Mouse (Mus musculus): ENCODE results near the gene Hcfc2. TPM values are rescaled to one million over a fixed set of nuclear protein-coding genes. Genes with fewer than 3 reads are reported as not detected.

Hcfc2 gene
- polyA plus RNA-seq, 2 experiments from 2014 or later = 22.7 to 24.9 TPM

GRCm38 (mm10) chr10:82741876-82742275 lies 45.9 kb downstream of the Hcfc2 start:
- no peak for ATAC-seq

- ATAC-seq = no peak
These were observed 46.6 kb downstream of the Hcfc2 start for GRCm38 (mm10) chr10:82742578-82742977.

GRCm38 (mm10) chr10:82744296-82744695 lies 48.3 kb downstream of the Hcfc2 start:
- ATAC-seq = no peak

GRCm38 (mm10) chr10:82745301-82745700 lies 49.3 kb downstream of the Hcfc2 start:
- ATAC-seq = no peak

- ATAC-seq = no peak
These were observed 51.3 kb downstream of the Hcfc2 start for GRCm38 (mm10) chr10:82746988-82747850.

GRCm38 (mm10) chr10:82750778-82751177 lies 54.8 kb downstream of the Hcfc2 start:
- ATAC-seq = no peak

GRCm38 (mm10) chr10:82752921-82753320 lies 57.0 kb downstream of the Hcfc2 start:
- no peak for ATAC-seq

GRCm38 (mm10) chr10:82754642-82755041 lies 58.7 kb downstream of the Hcfc2 start:
- ATAC-seq = no peak

- no peak for ATAC-seq
These were observed 59.4 kb downstream of the Hcfc2 start for GRCm38 (mm10) chr10:82755213-82755890.

GRCm38 (mm10) chr10:82756466-82756865 lies 60.5 kb downstream of the Hcfc2 start:
- ATAC-seq = no peak

GRCm38 (mm10) chr10:82757341-82757740 lies 61.4 kb downstream of the Hcfc2 start:
- ATAC-seq = no peak

GRCm38 (mm10) chr10:82758368-82758767 lies 62.4 kb downstream of the Hcfc2 start:
- no peak for ATAC-seq

- no peak for ATAC-seq
These were observed 62.9 kb downstream of the Hcfc2 start for GRCm38 (mm10) chr10:82758878-82759277.

GRCm38 (mm10) chr10:82759706-82760105 lies 63.7 kb downstream of the Hcfc2 start:
- no peak for ATAC-seq

- ATAC-seq = no peak
These were observed 65.3 kb downstream of the Hcfc2 start for GRCm38 (mm10) chr10:82761037-82761811.

GRCm38 (mm10) chr10:82762756-82763681 lies 67.1 kb downstream of the Hcfc2 start:
- ATAC-seq = no peak

GRCm38 (mm10) chr10:82763840-82764631 lies 68.1 kb downstream of the Hcfc2 start, which contains the start of gene Nfyb:
Nfyb (minus strand) TSS chr10:82764144.
- ATAC-seq = peak; percentile 94

- ATAC-seq = no peak
These were observed 72.9 kb downstream of the Hcfc2 start for GRCm38 (mm10) chr10:82768901-82769300.

- ATAC-seq = no peak
These were observed 74.8 kb downstream of the Hcfc2 start for GRCm38 (mm10) chr10:82770713-82771112.

- no peak for ATAC-seq
These were observed 75.7 kb downstream of the Hcfc2 start for GRCm38 (mm10) chr10:82771595-82772170.

- ATAC-seq = no peak
These were observed 78.9 kb downstream of the Hcfc2 start for GRCm38 (mm10) chr10:82774841-82775240.
